Mouse (Mus musculus): Measurements from ENCODE around the gene Krt76. TPM values are rescaled to one million over a fixed set of nuclear protein-coding genes. Genes with fewer than 3 reads are reported as not detected.

The Krt76 gene
- polyA plus RNA-seq, 1 experiment from 2014 or later = not detected

GRCm38 (mm10) chr15:101925041-101925440 is 32.3 kb upstream of the Krt76 start:
- H3K4me3 ChIP-seq (replicated peaks; ENCODE audit: low read depth, low read length) = no peak overlapping the region
- H3K9ac ChIP-seq (replicated peaks; ENCODE audit: low read length) = no peak overlapping the region
- 91% methylated on average over 1 of the region's 1 CpGs for WGBS
- no peak overlapping the region for H3K27ac ChIP-seq (replicated peaks; ENCODE audit: low read depth, low read length)
- no peak overlapping the region for H3K4me2 ChIP-seq (ENCODE audit: low read length)
- no peaks in the 10 kb centered on the region for H3K27me3 ChIP-seq (ENCODE audit: control insufficient read depth, insufficient read depth, low read length)
- no peaks in the 10 kb centered on the region for H3K36me3 ChIP-seq (ENCODE audit: control insufficient read depth, insufficient read depth, low read length)
- no peak for DNase-seq
- peaks cover 4% of the 10 kb centered on the region; the same call in 1 of the 2 replicates for H3K4me1 ChIP-seq (ENCODE audit: control insufficient read depth, insufficient read depth, low read length)
- ATAC-seq (ENCODE audit: low FRiP score, low TSS enrichment) = no peak
- H3K9me3 ChIP-seq (ENCODE audit: control insufficient read depth, low read length) = no peaks in the 10 kb centered on the region

- Histone ChIP-seq H3K4me1 (ENCODE audit: control insufficient read depth, insufficient read depth, low read length) (peaks cover 2% of the 10 kb centered on the region; the same call in 1 of the 2 replicates), H3K9me3 (ENCODE audit: control insufficient read depth, low read length) (no peaks in the 10 kb centered on the region), H3K36me3 (ENCODE audit: control insufficient read depth, insufficient read depth, low read length) (no peaks in the 10 kb centered on the region), H3K9ac (replicated peaks; ENCODE audit: low read length) (no peak within 1 kb of the TSS), H3K4me2 (ENCODE audit: low read length) (no peak within 1 kb of the TSS), H3K27me3 (ENCODE audit: control insufficient read depth, insufficient read depth, low read length) (no peaks in the 10 kb centered on the region), H3K4me3 (replicated peaks; ENCODE audit: low read depth, low read length) (no peak within 1 kb of the TSS), H3K27ac (replicated peaks; ENCODE audit: low read depth, low read length) (no peak within 1 kb of the TSS)
- ATAC-seq (ENCODE audit: low FRiP score, low TSS enrichment) = no peak
- DNase-seq = no peak
- 85% methylated on average over 11 of the region's 11 CpGs for WGBS
Measured at GRCm38 (mm10) chr15:101924635-101925034, 31.9 kb upstream of the Krt76 start, which contains the start of gene Krt4. TSS of gene Krt4 (minus strand) at chr15:101924735.

- ATAC-seq (ENCODE audit: low FRiP score, low TSS enrichment) = no peak
- H3K4me1 ChIP-seq (ENCODE audit: control insufficient read depth, insufficient read depth, low read length) = no peaks in the 10 kb centered on the region
- no peak overlapping the region for H3K4me2 ChIP-seq (ENCODE audit: low read length)
Measured at GRCm38 (mm10) chr15:101922296-101922695, 29.6 kb upstream of the Krt76 start.

GRCm38 (mm10) chr15:101916072-101916471 is 23.4 kb upstream of the Krt76 start:
- DNase-seq = no peak

More at GRCm38 (mm10) chr15:101922296-101922695, 29.6 kb upstream of the Krt76 start:
- H3K4me3 ChIP-seq (replicated peaks; ENCODE audit: low read depth, low read length) = no peak overlapping the region
- no peak overlapping the region for H3K27ac ChIP-seq (replicated peaks; ENCODE audit: low read depth, low read length)
- H3K9me3 ChIP-seq (ENCODE audit: control insufficient read depth, low read length) = no peaks in the 10 kb centered on the region
- no peaks in the 10 kb centered on the region for H3K27me3 ChIP-seq (ENCODE audit: control insufficient read depth, insufficient read depth, low read length)
- H3K9ac ChIP-seq (replicated peaks; ENCODE audit: low read length) = no peak overlapping the region
- no peak for DNase-seq
- H3K36me3 ChIP-seq (ENCODE audit: control insufficient read depth, insufficient read depth, low read length) = no peaks in the 10 kb centered on the region
- 89% methylated on average over 2 of the region's 2 CpGs for WGBS

GRCm38 (mm10) chr15:101904849-101905248 is 12.1 kb upstream of the Krt76 start:
- no peaks in the 10 kb centered on the region for H3K36me3 ChIP-seq (ENCODE audit: control insufficient read depth, insufficient read depth, low read length)
- ATAC-seq (ENCODE audit: low FRiP score, low TSS enrichment) = no peak
- no peaks in the 10 kb centered on the region for H3K4me1 ChIP-seq (ENCODE audit: control insufficient read depth, insufficient read depth, low read length)
- DNase-seq = no peak
- H3K4me3 ChIP-seq (replicated peaks; ENCODE audit: low read depth, low read length) = no peak overlapping the region
- no peak overlapping the region for H3K27ac ChIP-seq (replicated peaks; ENCODE audit: low read depth, low read length)
- H3K9ac ChIP-seq (replicated peaks; ENCODE audit: low read length) = no peak overlapping the region
- no peak overlapping the region for H3K4me2 ChIP-seq (ENCODE audit: low read length)
- 82% methylated on average over 5 of the region's 5 CpGs for WGBS
- no peaks in the 10 kb centered on the region for H3K9me3 ChIP-seq (ENCODE audit: control insufficient read depth, low read length)
- H3K27me3 ChIP-seq (ENCODE audit: control insufficient read depth, insufficient read depth, low read length) = no peaks in the 10 kb centered on the region

More at GRCm38 (mm10) chr15:101916072-101916471, 23.4 kb upstream of the Krt76 start:
- Histone ChIP-seq H3K9me3 (ENCODE audit: control insufficient read depth, low read length) (no peaks in the 10 kb centered on the region), H3K27me3 (ENCODE audit: control insufficient read depth, insufficient read depth, low read length) (no peaks in the 10 kb centered on the region), H3K4me1 (ENCODE audit: control insufficient read depth, insufficient read depth, low read length) (no peaks in the 10 kb centered on the region), H3K4me2 (ENCODE audit: low read length) (no peak overlapping the region), H3K9ac (replicated peaks; ENCODE audit: low read length) (no peak overlapping the region), H3K4me3 (replicated peaks; ENCODE audit: low read depth, low read length) (no peak overlapping the region), H3K36me3 (ENCODE audit: control insufficient read depth, insufficient read depth, low read length) (no peaks in the 10 kb centered on the region), H3K27ac (replicated peaks; ENCODE audit: low read depth, low read length) (no peak overlapping the region)
- ATAC-seq (ENCODE audit: low FRiP score, low TSS enrichment) = no peak
- WGBS = 77% methylated on average over 2 of the region's 2 CpGs

GRCm38 (mm10) chr15:101902171-101903149 is 9.7 kb upstream of the Krt76 start:
- DNase-seq (peak; percentile 8), ATAC-seq (ENCODE audit: low FRiP score, low TSS enrichment) (no peak)
- 52% methylated on average over 12 of the region's 12 CpGs for WGBS
- Histone ChIP-seq H3K27ac (replicated peaks; ENCODE audit: low read depth, low read length) (no peak overlapping the region), H3K4me2 (ENCODE audit: low read length) (no peak overlapping the region), H3K4me1 (ENCODE audit: control insufficient read depth, insufficient read depth, low read length) (no peaks in the 10 kb centered on the region), H3K36me3 (ENCODE audit: control insufficient read depth, insufficient read depth, low read length) (no peaks in the 10 kb centered on the region), H3K9ac (replicated peaks; ENCODE audit: low read length) (no peak overlapping the region), H3K4me3 (replicated peaks; ENCODE audit: low read depth, low read length) (no peak overlapping the region), H3K27me3 (ENCODE audit: control insufficient read depth, insufficient read depth, low read length) (no peaks in the 10 kb centered on the region), H3K9me3 (ENCODE audit: control insufficient read depth, low read length) (no peaks in the 10 kb centered on the region)

GRCm38 (mm10) chr15:101895216-101895615 is 2.5 kb upstream of the Krt76 start:
- H3K9ac ChIP-seq (replicated peaks; ENCODE audit: low read length) = no peak overlapping the region
- DNase-seq (no peak), ATAC-seq (ENCODE audit: low FRiP score, low TSS enrichment) (no peak)
- 95% methylated on average over 4 of the region's 4 CpGs for WGBS
- no peaks in the 10 kb centered on the region for H3K4me1 ChIP-seq (ENCODE audit: control insufficient read depth, insufficient read depth, low read length)
- H3K27me3 ChIP-seq (ENCODE audit: control insufficient read depth, insufficient read depth, low read length) = no peaks in the 10 kb centered on the region
- H3K9me3 ChIP-seq (ENCODE audit: control insufficient read depth, low read length) = no peaks in the 10 kb centered on the region
- H3K4me3 ChIP-seq (replicated peaks; ENCODE audit: low read depth, low read length) = no peak overlapping the region
- H3K27ac ChIP-seq (replicated peaks; ENCODE audit: low read depth, low read length) = no peak overlapping the region
- no peaks in the 10 kb centered on the region for H3K36me3 ChIP-seq (ENCODE audit: control insufficient read depth, insufficient read depth, low read length)
- no peak overlapping the region for H3K4me2 ChIP-seq (ENCODE audit: low read length)

GRCm38 (mm10) chr15:101879776-101880175 is 12.9 kb downstream of the Krt76 start:
- Histone ChIP-seq H3K27ac (replicated peaks; ENCODE audit: low read depth, low read length) (no peak overlapping the region), H3K9me3 (ENCODE audit: control insufficient read depth, low read length) (no peaks in the 10 kb centered on the region), H3K9ac (replicated peaks; ENCODE audit: low read length) (no peak overlapping the region), H3K4me2 (ENCODE audit: low read length) (no peak overlapping the region), H3K27me3 (ENCODE audit: control insufficient read depth, insufficient read depth, low read length) (no peaks in the 10 kb centered on the region), H3K4me1 (ENCODE audit: control insufficient read depth, insufficient read depth, low read length) (no peaks in the 10 kb centered on the region), H3K4me3 (replicated peaks; ENCODE audit: low read depth, low read length) (no peak overlapping the region), H3K36me3 (ENCODE audit: control insufficient read depth, insufficient read depth, low read length) (no peaks in the 10 kb centered on the region)
- DNase-seq = peak; percentile 44
- WGBS = 21% methylated on average over 11 of the region's 11 CpGs
- no peak for ATAC-seq (ENCODE audit: low FRiP score, low TSS enrichment)

- no peaks in the 10 kb centered on the region for H3K9me3 ChIP-seq (ENCODE audit: control insufficient read depth, low read length)
- H3K27me3 ChIP-seq (ENCODE audit: control insufficient read depth, insufficient read depth, low read length) = no peaks in the 10 kb centered on the region
- no peak overlapping the region for H3K27ac ChIP-seq (replicated peaks; ENCODE audit: low read depth, low read length)
- WGBS = 73% methylated on average over 2 of the region's 2 CpGs
- no peak overlapping the region for H3K4me2 ChIP-seq (ENCODE audit: low read length)
- H3K36me3 ChIP-seq (ENCODE audit: control insufficient read depth, insufficient read depth, low read length) = no peaks in the 10 kb centered on the region
- no peak for ATAC-seq (ENCODE audit: low FRiP score, low TSS enrichment)
- H3K4me3 ChIP-seq (replicated peaks; ENCODE audit: low read depth, low read length) = no peak overlapping the region
- H3K9ac ChIP-seq (replicated peaks; ENCODE audit: low read length) = no peak overlapping the region
- DNase-seq = no peak
- no peaks in the 10 kb centered on the region for H3K4me1 ChIP-seq (ENCODE audit: control insufficient read depth, insufficient read depth, low read length)
Measured at GRCm38 (mm10) chr15:101878041-101878440, 14.7 kb downstream of the Krt76 start.

Measured in midbrain, embryonic 14.5 days (tissue).